Mouse (Mus musculus) kidney, adult 2 months (tissue): ENCODE results near the gene Dpm2. TPM values are rescaled to one million over a fixed set of nuclear protein-coding genes. Genes with fewer than 3 reads are reported as not detected.
A peak's percentile ranks its signal among the peaks of the same experiment; 100 is the strongest.

ENCODE experiments used
- DNase-seq: peaks from one replicate; pipeline ENCODE4 v3.0.0; 2021
- H3K27ac ChIP-seq: fragments of 200-500 bp; 2 replicates; pipeline ENCODE4 v1.5.1; 2012; ENCODE audit warnings: low read depth, low read length, control low read depth, inconsistent platforms; ENCODE audit not compliant: insufficient read depth
- H3K27me3 ChIP-seq: fragments of 200-500 bp; replicated peaks from 2 replicates; pipeline ENCODE4 v1.6.1; 2012; ENCODE audit warnings: mild to moderate bottlenecking, moderate library complexity, low read length, inconsistent platforms; ENCODE audit not compliant: control insufficient read depth, insufficient read depth
- H3K36me3 ChIP-seq: fragments of 200-500 bp; 2 replicates; pipeline ENCODE4 v1.6.1; 2012; ENCODE audit warnings: mild to moderate bottlenecking, moderate library complexity, low read length, inconsistent platforms; ENCODE audit not compliant: control insufficient read depth, insufficient read depth
- H3K4me1 ChIP-seq: fragments of 200-500 bp; 2 replicates; pipeline ENCODE4 v1.6.1; 2011; ENCODE audit warnings: low read length; ENCODE audit not compliant: control insufficient read depth, insufficient read depth
- H3K4me3 ChIP-seq: fragments of 200-500 bp; 2 replicates; pipeline ENCODE4 v1.5.1; 2011; ENCODE audit warnings: mild to moderate bottlenecking, low read depth, low read length, control low read depth; ENCODE audit not compliant: insufficient read depth
- CTCF ChIP-seq: fragments of 200-500 bp; conservative IDR thresholded peaks from 2 replicates; pipeline ENCODE4 v1.5.1; 2011; ENCODE audit warnings: low read depth, mild to moderate bottlenecking, control low read depth, low read length, moderate library complexity, mixed read lengths; ENCODE audit not compliant: insufficient read depth, insufficient read length
- POLR2A ChIP-seq: fragments of 200-500 bp; IDR thresholded peaks from one replicate; pipeline ENCODE4 v1.6.1; 2011; ENCODE audit warnings: low read depth, low read length, control low read depth
- WGBS: fragments of 180-500 bp; shearing (Covaris S2); methylation state at CpG from one replicate; pipeline ENCODE4 v1.1.7; 2018; 5-methylcytosine and 5-hydroxymethylcytosine counted together
- polyA plus RNA-seq: library from polyadenylated mRNA; depleted of rRNA; stranded (reverse); fragments of >200 nt; gene quantifications from 2 replicates; pipeline ENCODE4 v1.2.3, GENCODE M21; 2012

Gene Dpm2
- polyA plus RNA-seq, 1 experiment: 138 TPM

GRCm38 (mm10) chr2:32534061-32534732 is 36.5 kb upstream of the Dpm2 start:
- TF ChIP-seq CTCF (no peak), POLR2A (peak; percentile 11)
- WGBS: 10% methylated on average over 13 of the region's 13 CpGs
- Histone ChIP-seq H3K4me1 (peaks cover 27% of the 10 kb centered on the region), H3K36me3 (no peaks in the 10 kb centered on the region), H3K4me3 (peak overlapping the region; percentile 70), H3K27me3 (no peaks in the 10 kb centered on the region), H3K27ac (peak overlapping the region; percentile 94)
- DNase-seq: peak; percentile 80

GRCm38 (mm10) chr2:32534733-32535471 is 35.8 kb upstream of the Dpm2 start, which contains the start of gene Fam102a:
Gene Fam102a, plus strand, starts transcription at chr2:32535332.
- peak; percentile 99 for DNase-seq
- Histone ChIP-seq H3K36me3 (no peaks in the 10 kb centered on the region), H3K27ac (peak within 1 kb of the TSS; percentile 97), H3K4me1 (peaks cover 30% of the 10 kb centered on the region), H3K4me3 (peak within 1 kb of the TSS; percentile 74), H3K27me3 (no peaks in the 10 kb centered on the region)
- TF ChIP-seq CTCF (no peak), POLR2A (peak; percentile 77)
- under 1% methylated on average over 67 of the region's 67 CpGs for WGBS

- DNase-seq: peak; percentile 86
- H3K27ac ChIP-seq: peak overlapping the region; percentile 97
- H3K27me3 ChIP-seq: no peaks in the 10 kb centered on the region
- H3K36me3 ChIP-seq: no peaks in the 10 kb centered on the region
- peak; percentile 21 for TF ChIP-seq POLR2A
- no peak for TF ChIP-seq CTCF
- H3K4me1 ChIP-seq: peaks cover 32% of the 10 kb centered on the region
- H3K4me3 ChIP-seq: peak overlapping the region; percentile 74
- under 1% methylated on average over 56 of the region's 56 CpGs for WGBS
Measured at GRCm38 (mm10) chr2:32535501-32535991, 35.1 kb upstream of the Dpm2 start.

DNA sequence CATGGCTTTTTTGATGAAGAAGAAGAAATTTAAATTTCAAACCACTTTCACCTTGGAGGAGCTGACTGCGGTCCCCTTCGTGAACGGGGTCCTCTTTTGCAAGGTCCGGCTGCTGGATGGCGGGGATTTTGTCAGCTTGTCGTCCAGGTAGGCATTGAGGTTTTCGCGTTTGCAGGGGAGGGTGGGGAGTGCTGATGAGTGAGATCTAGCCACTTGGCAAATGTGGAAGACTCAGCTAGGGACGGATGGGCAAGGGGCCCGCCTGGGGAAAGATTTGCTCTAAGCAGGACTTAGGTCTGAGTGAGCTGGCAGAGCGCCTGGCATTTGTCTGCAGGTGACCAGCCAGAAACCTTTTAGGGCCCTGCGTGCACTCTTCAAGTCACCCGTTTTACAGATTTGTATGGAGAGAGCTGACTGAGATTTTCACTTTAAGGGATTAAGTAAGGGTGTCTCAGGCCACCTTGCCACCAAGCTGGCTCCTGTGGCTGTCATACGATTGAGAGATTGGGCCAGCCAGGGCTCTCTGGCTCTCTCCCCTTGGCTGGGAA is 34.5 kb upstream of the Dpm2 start:
- DNase-seq: peak; percentile 82
- no peaks in the 10 kb centered on the region for H3K27me3 ChIP-seq

DNA sequence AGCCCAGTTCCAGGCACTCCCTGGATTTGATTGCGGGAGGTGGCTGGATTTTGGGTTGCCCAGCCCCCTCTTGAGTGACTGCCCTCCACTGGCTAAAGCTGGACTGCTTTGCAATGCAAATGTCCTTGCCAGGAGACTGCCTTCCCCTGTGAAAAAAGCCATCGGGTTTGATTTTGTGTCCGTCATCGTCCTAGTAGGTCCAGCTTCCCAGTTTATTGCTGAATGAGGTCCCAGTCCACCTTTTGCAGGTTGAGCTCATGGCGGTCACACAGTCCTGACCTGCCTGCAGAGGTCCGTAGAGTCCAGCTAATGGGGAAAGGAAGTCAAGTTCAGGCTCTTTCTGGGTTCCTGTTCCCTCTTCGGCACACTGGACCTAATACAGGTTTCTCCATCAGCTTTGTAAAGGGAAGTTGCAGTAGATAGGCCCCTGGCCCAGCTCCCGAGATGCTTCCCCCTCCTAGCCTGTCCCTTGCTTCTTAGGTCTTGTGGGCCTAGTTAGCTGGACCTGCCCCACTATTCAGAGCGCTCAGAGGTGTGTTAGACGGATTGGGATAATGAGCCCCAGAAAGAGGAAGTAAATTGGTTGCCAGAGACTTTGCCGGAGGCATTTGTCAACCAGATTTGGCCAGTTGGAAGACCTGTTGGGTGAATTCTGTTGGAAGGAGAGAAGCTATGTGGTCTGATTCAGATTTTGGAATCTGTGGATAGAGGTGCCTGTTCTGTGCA is 33.9 kb upstream of the Dpm2 start:
- H3K4me3 ChIP-seq: peak overlapping the region; percentile 74
- peak; percentile 86 for DNase-seq
- H3K27ac ChIP-seq: peak overlapping the region; percentile 97
- TF ChIP-seq CTCF (peak; percentile 51), POLR2A (no peak)
- H3K27me3 ChIP-seq: no peaks in the 10 kb centered on the region
- WGBS: 11% methylated on average over 11 of the region's 11 CpGs
- H3K36me3 ChIP-seq: no peaks in the 10 kb centered on the region
- peaks cover 42% of the 10 kb centered on the region for H3K4me1 ChIP-seq

More for the DNA sequence above, 34.5 kb upstream of the Dpm2 start:
- no peaks in the 10 kb centered on the region for H3K36me3 ChIP-seq
- no peak for TF ChIP-seq CTCF
- no peak for TF ChIP-seq POLR2A
- peak overlapping the region; percentile 97 for H3K27ac ChIP-seq
- H3K4me3 ChIP-seq: peak overlapping the region; percentile 74
- peaks cover 38% of the 10 kb centered on the region for H3K4me1 ChIP-seq
- 4% methylated on average over 14 of the region's 14 CpGs for WGBS

GRCm38 (mm10) chr2:32537360-32537905 is 33.2 kb upstream of the Dpm2 start:
- Histone ChIP-seq H3K4me3 (peak overlapping the region; percentile 74), H3K27ac (peak overlapping the region; percentile 97), H3K36me3 (no peaks in the 10 kb centered on the region), H3K27me3 (no peaks in the 10 kb centered on the region), H3K4me1 (peaks cover 45% of the 10 kb centered on the region)
- 7% methylated on average over 9 of the region's 9 CpGs for WGBS
- TF ChIP-seq CTCF (no peak), POLR2A (no peak)
- peak; percentile 78 for DNase-seq
